Mouse (Mus musculus): Measurements from ENCODE around the gene Gm10100. TPM values are rescaled to one million over a fixed set of nuclear protein-coding genes. Genes with fewer than 3 reads are reported as not detected.

Gm10100 gene
- total and polyA plus RNA-seq, 3 experiments = not detected

DNA sequence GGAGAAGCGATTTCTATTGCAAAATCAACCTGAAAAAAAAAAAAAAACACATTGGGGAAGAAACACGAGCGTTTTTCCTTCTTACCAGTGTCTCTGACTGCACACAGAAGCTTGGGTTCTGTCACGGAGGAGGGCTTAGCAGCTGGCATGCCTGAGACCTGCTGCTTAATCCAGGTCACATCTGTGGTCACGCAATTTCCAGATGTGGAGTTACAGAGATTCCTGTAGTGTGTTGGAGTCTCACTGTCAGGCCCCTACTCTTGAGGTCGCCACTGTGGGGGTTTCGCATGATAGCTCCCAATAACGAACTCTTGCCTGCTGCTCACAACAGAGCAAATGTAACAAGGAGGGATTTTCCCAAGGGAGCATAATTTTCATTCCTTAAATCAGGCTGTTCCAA lies 42.1 kb upstream of the Gm10100 start:
- no peak for DNase-seq (ENCODE audit: low read depth, low spot score)
- TF ChIP-seq HCFC1 (IDR thresholded peaks at IDR 0.05; ENCODE audit: low read depth, low read length) (no peak), POLR2A (IDR thresholded peaks at IDR 0.05; ENCODE audit: control insufficient read depth in 1 of 2, insufficient read depth in 1 of 2, low read depth in 1 of 2, low read length in 2 of 2, poor library complexity in 1 of 2) (no peak), KAT2A (conservative IDR thresholded peaks at IDR 0.05; ENCODE audit: low read depth, low read length) (no peak), ZMIZ1 (IDR thresholded peaks at IDR 0.05; ENCODE audit: low read depth, low read length) (no peak), MAZ (IDR thresholded peaks at IDR 0.05; ENCODE audit: low read depth, low read length) (no peak), MYB (IDR thresholded peaks at IDR 0.05; ENCODE audit: low read depth, low read length) (no peak), ELF1 (IDR thresholded peaks at IDR 0.05; ENCODE audit: low read depth, low read length) (no peak)
- no peak overlapping the region for H3K4me3 ChIP-seq (ENCODE audit: control insufficient read depth in 1 of 2, insufficient read depth in 1 of 2, low read depth in 2 of 2, low read length in 2 of 2)
- no peaks in the 10 kb centered on the region for H3K9me3 ChIP-seq (replicated peaks; ENCODE audit: insufficient read depth, low read length)
- peaks cover 16 to 22% of the 10 kb centered on the region in 2 experiments for H3K27me3 ChIP-seq (ENCODE audit: control insufficient read depth in 1 of 2, insufficient read depth in 2 of 2, low read length in 2 of 2)
- H3K27ac ChIP-seq (ENCODE audit: control insufficient read depth, low read depth, low read length) = no peak overlapping the region
- H3K4me1 ChIP-seq (ENCODE audit: control insufficient read depth in 1 of 2, insufficient read depth in 2 of 2, low read length in 2 of 2) = no peaks in the 10 kb centered on the region
- no peak overlapping the region for H3K9ac ChIP-seq (ENCODE audit: control insufficient read depth, low read depth, low read length, poor library complexity, severe bottlenecking)
- H3K79me2 ChIP-seq (ENCODE audit: control insufficient read depth, insufficient read depth, low read length, poor library complexity) = no peaks in the 10 kb centered on the region
- H3K36me3 ChIP-seq (ENCODE audit: control insufficient read depth in 1 of 2, insufficient read depth in 2 of 2, low read length in 2 of 2) = no peaks in the 10 kb centered on the region

DNA sequence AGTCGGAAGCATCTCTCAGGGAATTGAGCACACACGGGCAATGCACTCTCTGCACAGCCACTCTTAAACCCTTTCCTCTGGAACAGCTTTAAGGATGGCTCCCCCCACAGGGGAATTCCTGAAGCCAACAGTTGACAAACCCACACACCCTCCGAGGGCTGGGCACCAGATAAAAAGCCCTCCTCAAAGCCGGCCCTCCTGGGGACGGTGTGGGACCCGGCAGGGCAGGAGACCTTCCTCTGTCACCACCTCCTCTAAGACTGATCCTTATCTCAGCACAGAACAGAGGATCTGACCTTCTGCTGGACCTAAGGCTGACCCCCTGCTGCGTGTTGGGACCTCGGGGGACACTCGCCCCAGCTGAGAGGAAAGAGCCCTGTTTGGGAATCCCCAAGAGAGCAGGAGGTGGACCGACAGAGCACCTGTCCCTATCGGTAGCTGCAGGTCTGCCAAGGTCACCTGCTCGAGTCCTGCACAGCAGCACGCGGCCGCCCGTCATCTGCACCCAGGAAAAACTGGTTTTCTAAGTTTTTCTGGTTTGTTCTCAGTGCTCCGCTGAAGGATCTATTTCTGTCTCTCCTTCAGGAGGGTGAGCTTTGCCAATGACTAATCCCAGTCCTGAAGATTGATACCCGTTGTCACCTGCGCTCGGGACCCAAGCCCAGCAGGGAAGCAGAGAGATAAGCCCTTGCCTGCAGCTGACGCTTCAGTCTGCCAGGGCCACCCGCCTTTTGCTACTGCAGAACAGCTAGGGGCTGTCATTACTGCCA lies 40.2 kb upstream of the Gm10100 start, which contains the start of gene Tspear:
Gene Tspear, plus strand, starts transcription at position 675 of the 770 bp plus-strand sequence.
- Histone ChIP-seq H3K27ac (ENCODE audit: control insufficient read depth, low read depth, low read length) (no peak within 1 kb of the TSS), H3K9ac (ENCODE audit: control insufficient read depth, low read depth, low read length, poor library complexity, severe bottlenecking) (no peak within 1 kb of the TSS), H3K36me3 (ENCODE audit: control insufficient read depth in 1 of 2, insufficient read depth in 2 of 2, low read length in 2 of 2) (no peaks in the 10 kb centered on the region), H3K27me3 (ENCODE audit: control insufficient read depth in 1 of 2, insufficient read depth in 2 of 2, low read length in 2 of 2) (peaks cover 14 to 18% of the 10 kb centered on the region in 2 experiments), H3K4me3 (ENCODE audit: control insufficient read depth in 1 of 2, insufficient read depth in 1 of 2, low read depth in 2 of 2, low read length in 2 of 2) (no peak within 1 kb of the TSS), H3K79me2 (ENCODE audit: control insufficient read depth, insufficient read depth, low read length, poor library complexity) (no peaks in the 10 kb centered on the region), H3K4me1 (ENCODE audit: control insufficient read depth in 1 of 2, insufficient read depth in 2 of 2, low read length in 2 of 2) (no peaks in the 10 kb centered on the region), H3K9me3 (replicated peaks; ENCODE audit: insufficient read depth, low read length) (no peaks in the 10 kb centered on the region)
- TF ChIP-seq BHLHE40 (IDR thresholded peaks at IDR 0.05; ENCODE audit: borderline replicate concordance, low read depth, low read length) (no peak), TBP (IDR thresholded peaks at IDR 0.05; ENCODE audit: low read depth, low read length) (no peak), ZMIZ1 (IDR thresholded peaks at IDR 0.05; ENCODE audit: low read depth, low read length) (no peak), ZNF384 (IDR thresholded peaks at IDR 0.05; ENCODE audit: low read depth, low read length) (no peak), E2F4 (IDR thresholded peaks at IDR 0.05; ENCODE audit: borderline replicate concordance, low read depth, low read length) (no peak), ETS1 (IDR thresholded peaks at IDR 0.05; ENCODE audit: low read depth, low read length) (no peak), GATA1 (IDR thresholded peaks at IDR 0.05; ENCODE audit: low read depth, low read length) (no peak), RAD21 (IDR thresholded peaks at IDR 0.05; ENCODE audit: low read depth, low read length) (no peak), CTCF (IDR thresholded peaks at IDR 0.05 in 2 of 3, conservative IDR thresholded peaks at IDR 0.05 in 1 of 3; ENCODE audit: control insufficient read depth in 1 of 3, insufficient read depth in 1 of 3, low read depth in 2 of 3, low read length in 3 of 3, poor library complexity in 1 of 3, severe bottlenecking in 1 of 3) (no peak)
- no peak for DNase-seq (ENCODE audit: low read depth, low spot score)

Measured in MEL (cell line).